Comparison of ENCODE assay signal across 9 mouse cellular contexts in genomic region chr6:112133522-112133921, GRCm38 (mm10).
DNase-seq lines count a peak whose midpoint lies in the region; ATAC-seq and TF ChIP-seq lines count a peak whose summit lies in the region.
"Had no signal": no experiment of that assay in that cellular context is flagged by ENCODE, and none has a peak within 500 bp of the region (broad histone marks: within the 10 kb centered on the region; RNA-seq: fewer than 3 reads in every experiment).

No protein-coding gene starts in this region.

- no peak overlapping the region for H3K4me3 ChIP-seq in E14TG2a.4 (replicated peaks; ENCODE audit: low read length)
- H3K4me3 ChIP-seq in neural tube, embryonic 11.5 days (ENCODE audit: low read depth, low read length), result no peak overlapping the region
- H3K4me3 ChIP-seq: erythroblast, embryonic 14.5 days; stomach, embryonic 15.5 days had no signal

- no peak overlapping the region for H3K4me2 ChIP-seq in neural tube, embryonic 11.5 days (ENCODE audit: low read depth)
- H3K4me2 ChIP-seq: stomach, embryonic 15.5 days had no signal

- DNase-seq in kidney, adult 9 months, result peak; percentile 17
- DNase-seq in kidney, adult 18-20 months, result no peak
- DNase-seq in Patski (ENCODE audit: low read depth, low spot score) (no peak), MN1 (ENCODE audit: low spot score) (no peak)
- peak; percentile 44 for DNase-seq in gastrocnemius, postnatal 10 days
- peak; percentile 27 for DNase-seq in neural tube, embryonic 11.5 days (ENCODE audit: low spot score)

- no peaks in the 10 kb centered on the region for H3K9me3 ChIP-seq in E14TG2a.4 (ENCODE audit: low read length)
- no peaks in the 10 kb centered on the region for H3K9me3 ChIP-seq in neural tube, embryonic 11.5 days (ENCODE audit: control insufficient read depth, low read length)
- H3K9me3 ChIP-seq: stomach, embryonic 15.5 days had no signal

- POLR2A ChIA-PET in Patski (lab: Charles Lee), result no interaction called here

- H3K9ac ChIP-seq in neural tube, embryonic 11.5 days (ENCODE audit: low read length), result no peak overlapping the region
- H3K9ac ChIP-seq: stomach, embryonic 15.5 days had no signal

- ATAC-seq in Patski, result no peak
- ATAC-seq in neural tube, embryonic 11.5 days (ENCODE audit: insufficient read depth, low FRiP score, low TSS enrichment), result no peak

- CTCF ChIA-PET in Patski (lab: Charles Lee), result interaction anchor here (0.9 to 1.1 kb wide), 3 partner anchors 11 to 34 kb away, joined by 3 to 4 read pairs (median 3); no protein-coding TSS in a partner anchor

- H3K27me3 ChIP-seq in E14TG2a.4 (ENCODE audit: insufficient read depth, low read length) (no peaks in the 10 kb centered on the region), Patski (peaks cover 29% of the 10 kb centered on the region)
- H3K27me3 ChIP-seq in neural tube, embryonic 11.5 days (ENCODE audit: control insufficient read depth, insufficient read depth, low read length), result no peaks in the 10 kb centered on the region
- H3K27me3 ChIP-seq: stomach, embryonic 15.5 days had no signal

- H3K4me1 ChIP-seq in E14TG2a.4 (replicated peaks; ENCODE audit: low read depth, low read length), result no peaks in the 10 kb centered on the region
- H3K4me1 ChIP-seq in neural tube, embryonic 11.5 days (ENCODE audit: control insufficient read depth, insufficient read depth, low read length), result no peaks in the 10 kb centered on the region
- H3K4me1 ChIP-seq: stomach, embryonic 15.5 days had no signal

- 29% methylated on average over 3 of the region's 3 CpGs for WGBS in neural tube, embryonic 11.5 days

- in situ Hi-C loops in Patski (cut with MboI; ENCODE audit: low pct_unique_long_range_greater_than_20kb), result no loop called here

- H3K27ac ChIP-seq in neural tube, embryonic 11.5 days (ENCODE audit: low read depth, low read length), result no peak overlapping the region
- H3K27ac ChIP-seq: stomach, embryonic 15.5 days had no signal

- TF ChIP-seq CTCF in E14TG2a.4 (conservative IDR thresholded peaks at IDR 0.05; ENCODE audit: low read length) (peak; percentile 92), Patski (IDR thresholded peaks at IDR 0.05) (peak; percentile 76)

- no peaks in the 10 kb centered on the region for H3K36me3 ChIP-seq in E14TG2a.4 (ENCODE audit: insufficient read depth, low read length)
- no peaks in the 10 kb centered on the region for H3K36me3 ChIP-seq in neural tube, embryonic 11.5 days (ENCODE audit: control insufficient read depth, insufficient read depth, low read length)
- H3K36me3 ChIP-seq: stomach, embryonic 15.5 days had no signal

Comparison
In these comparisons a context has a peak if more than half of its experiments do, and no peak if none do; other contexts are left out.
1. DNase-seq: peak in kidney, adult 9 months (single experiment), gastrocnemius, postnatal 10 days (single experiment) and neural tube, embryonic 11.5 days (single experiment); none in kidney, adult 18-20 months (single experiment), Patski (single experiment) and MN1 (single experiment).